Mouse (Mus musculus) embryo, embryonic 10 days (tissue): ENCODE data around the gene Olfr937.

ENCODE experiments used
- DNase-seq: peaks from one replicate; pipeline ENCODE4 v3.0.0-alpha.2; 2015; ENCODE audit warnings: low spot score

Olfr937 gene

GRCm38 (mm10) chr9:39064851-39065250, at the start of gene Olfr937:
Gene Olfr937 (minus strand): TSS chr9:39064951.
- DNase-seq: no peak

GRCm38 (mm10) chr9:39078787-39079186, 14.0 kb upstream of the Olfr937 start, which contains the start of gene Olfr938:
Gene Olfr938 (minus strand): TSS chr9:39078887.
- no peak for DNase-seq

- DNase-seq: no peak
Measured at GRCm38 (mm10) chr9:39023277-39023676, 41.5 kb downstream of the Olfr937 start, which contains the start of gene Olfr146. Gene Olfr146 (minus strand): TSS chr9:39023377.
